Mouse (Mus musculus): Measurements from ENCODE around the gene Il18. TPM values are rescaled to one million over a fixed set of nuclear protein-coding genes. Genes with fewer than 3 reads are reported as not detected.
A peak's percentile ranks its signal among the peaks of the same experiment; 100 is the strongest.
"Not testable (repeated sequence)": the region's sequence is repeated elsewhere in the genome, so short reads cannot be mapped to it uniquely, and the experiment has no call there.

Gene Il18
- polyA plus RNA-seq, 1 experiment from 2014 or later = 17.2 TPM

DNA sequence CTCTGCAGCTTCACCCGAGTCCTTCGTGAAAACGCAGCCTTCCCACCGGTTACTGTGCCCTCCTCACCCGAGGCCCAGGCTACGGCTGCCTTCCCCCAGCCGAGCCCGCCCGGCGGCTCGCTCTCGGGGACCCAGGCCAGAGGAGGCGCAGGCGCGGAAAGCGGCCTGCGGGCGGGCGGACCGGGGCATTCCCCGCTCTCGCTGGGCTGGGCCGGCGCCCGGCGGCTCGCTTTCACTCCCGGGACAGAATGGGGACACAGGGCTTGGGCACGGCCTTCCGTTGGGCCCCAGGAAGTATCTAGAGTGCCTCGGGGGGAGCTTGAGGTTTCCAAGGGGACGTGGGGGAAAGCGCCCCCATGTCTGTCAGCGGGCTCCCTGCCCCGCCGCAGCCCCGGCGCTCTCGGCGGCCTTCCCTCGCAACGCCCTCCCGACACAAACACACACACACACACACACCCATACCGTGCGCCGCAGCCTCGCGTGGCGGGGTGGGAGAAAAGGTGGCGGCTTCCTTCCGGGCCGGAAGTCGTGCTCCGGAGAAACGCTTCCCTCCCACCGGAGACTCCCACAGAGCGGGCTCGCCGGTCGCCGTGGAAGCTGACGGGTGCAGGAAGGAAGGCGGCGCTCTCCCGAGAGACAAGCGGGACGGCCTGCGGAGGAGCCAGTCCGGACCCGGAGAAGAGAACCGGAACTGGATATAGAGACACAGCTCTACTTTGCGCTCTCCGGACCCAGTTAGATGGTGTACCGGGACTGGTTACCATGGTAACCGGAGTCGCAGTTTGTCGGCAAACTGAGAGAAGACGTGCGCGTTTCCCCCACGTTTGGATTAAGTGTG lies 62.4 kb downstream of the Il18 start, which contains the start of the genes Pih1d2 and Nkapd1:
Gene Pih1d2 (plus strand): TSS at position 556 of the 838 bp plus-strand sequence.
Gene Nkapd1 (minus strand): TSS at position 699 of the 838 bp plus-strand sequence.
- Histone ChIP-seq H3K4me2 (peak within 1 kb of the TSS; percentile 87), H3K27ac (replicated peaks) (peak within 1 kb of the TSS; percentile 94), H3K4me3 (peak within 1 kb of the TSS; percentile 100), H3K9me3 (no peaks in the 10 kb centered on the region), H3K36me3 (peaks cover 33% of the 10 kb centered on the region), H3K9ac (peak within 1 kb of the TSS; percentile 97), H3K4me1 (replicated peaks) (peaks cover 30% of the 10 kb centered on the region), H3K27me3 (no peaks in the 10 kb centered on the region)
- under 1% methylated on average over 73 of the region's 81 CpGs for WGBS
- peak; percentile 96 for ATAC-seq (ENCODE audit: low FRiP score, low read depth)

DNA sequence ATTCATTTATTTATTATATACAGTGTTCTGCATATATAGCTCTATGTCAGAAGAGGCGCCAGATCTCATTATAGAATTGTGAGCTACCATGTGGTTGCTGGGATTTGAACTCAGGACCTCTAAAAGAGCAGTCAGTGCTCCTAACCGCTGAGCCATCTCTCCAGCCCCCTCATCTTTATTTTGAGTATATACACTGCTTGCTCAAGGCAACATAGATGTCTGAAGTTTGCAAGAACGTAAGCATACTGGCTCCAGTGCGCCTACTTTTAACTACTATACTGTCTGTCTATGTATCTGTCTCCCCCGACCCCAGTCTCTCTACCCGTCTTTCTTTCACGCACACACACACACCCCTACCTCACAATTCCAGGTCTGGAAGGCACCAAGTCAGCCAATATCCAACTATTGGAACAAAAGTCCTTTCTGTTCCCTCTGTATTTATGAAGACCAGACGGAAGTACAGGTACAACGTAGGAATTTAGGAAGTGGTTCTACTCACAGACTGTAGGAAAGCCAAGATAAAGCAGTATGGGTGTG lies 63.2 kb downstream of the Il18 start:
- peak overlapping the region; percentile 100 for H3K4me3 ChIP-seq
- no peak; the same call in 1 of the 2 replicates for ATAC-seq (ENCODE audit: low FRiP score, low read depth)

DNA sequence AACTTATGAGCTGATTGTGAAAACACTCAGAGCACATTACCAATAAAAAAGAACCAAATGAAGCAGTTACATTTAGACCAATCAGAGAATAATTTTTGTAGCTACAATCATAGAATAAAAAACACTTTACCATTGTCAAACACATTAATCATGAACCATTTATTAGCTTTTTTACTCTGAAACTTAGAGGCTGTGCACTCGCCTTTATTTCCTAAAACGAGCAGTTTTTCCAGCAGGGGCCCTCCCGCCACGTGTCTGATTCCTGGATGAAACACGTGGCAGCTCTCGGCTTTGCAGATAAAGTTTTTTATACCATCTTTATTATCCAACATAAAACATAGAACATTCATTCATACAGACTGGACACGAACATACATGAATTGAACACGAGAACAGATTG lies 76.3 kb downstream of the Il18 start:
- ATAC-seq (ENCODE audit: low FRiP score, low read depth); H3K4me1 ChIP-seq (replicated peaks); H3K9me3 ChIP-seq; H3K9ac ChIP-seq; H3K4me2 ChIP-seq; H3K4me3 ChIP-seq; H3K27me3 ChIP-seq; H3K27ac ChIP-seq (replicated peaks): not testable (repeated sequence)
- 90% methylated on average over 6 of the region's 8 CpGs for WGBS
- H3K36me3 ChIP-seq = peaks cover 23% of the 10 kb centered on the region

More for the DNA sequence above, 63.2 kb downstream of the Il18 start:
- WGBS = 63% methylated on average over 9 of the region's 9 CpGs
- no peak overlapping the region for H3K27ac ChIP-seq (replicated peaks)
- H3K9ac ChIP-seq = no peak overlapping the region
- H3K36me3 ChIP-seq = peaks cover 24% of the 10 kb centered on the region
- peak overlapping the region; percentile 87 for H3K4me2 ChIP-seq
- H3K9me3 ChIP-seq = no peaks in the 10 kb centered on the region
- no peaks in the 10 kb centered on the region for H3K27me3 ChIP-seq
- peaks cover 30% of the 10 kb centered on the region for H3K4me1 ChIP-seq (replicated peaks)

Other genes starting within 250 kb of the Il18 start
- gene Rpl10-ps3, start 209.9 kb upstream of the Il18 start, polyA plus RNA-seq (2015; fragmentation: Nextera tagmentation; extraction: Ambion mirVana) = 121 and 140 TPM in 2 replicates
- 0.51 and 0.52 TPM in 2 replicates for gene Plet1, start 60.3 kb upstream of the Il18 start, polyA plus RNA-seq (2015; fragmentation: Nextera tagmentation; extraction: Ambion mirVana)
- 108 TPM in 2 replicates for gene Pts, start 26.1 kb upstream of the Il18 start, polyA plus RNA-seq (2015; fragmentation: Nextera tagmentation; extraction: Ambion mirVana)
- 0.47 and 0.60 TPM in 2 replicates for gene Bco2, start 354 bp downstream of the Il18 start, polyA plus RNA-seq (2015; fragmentation: Nextera tagmentation; extraction: Ambion mirVana)
- 0.17 TPM in 1 of 2 replicates, not detected in the other for gene Tex12, start 6.5 kb downstream of the Il18 start, polyA plus RNA-seq (2015; fragmentation: Nextera tagmentation; extraction: Ambion mirVana)
- gene Sdhd, start 49.0 kb downstream of the Il18 start, polyA plus RNA-seq (2015; fragmentation: Nextera tagmentation; extraction: Ambion mirVana) = 263 and 265 TPM in 2 replicates
- 341 and 392 TPM in 2 replicates for gene Timm8b, start 49.1 kb downstream of the Il18 start, polyA plus RNA-seq (2015; fragmentation: Nextera tagmentation; extraction: Ambion mirVana)
- 5.1 and 6.5 TPM in 2 replicates for gene Pih1d2, start 62.5 kb downstream of the Il18 start, polyA plus RNA-seq (2015; fragmentation: Nextera tagmentation; extraction: Ambion mirVana)
- 17.9 and 18.4 TPM in 2 replicates for gene Nkapd1, start 62.6 kb downstream of the Il18 start, polyA plus RNA-seq (2015; fragmentation: Nextera tagmentation; extraction: Ambion mirVana)
- 51.7 and 52.4 TPM in 2 replicates for gene Dlat, start 105.0 kb downstream of the Il18 start, polyA plus RNA-seq (2015; fragmentation: Nextera tagmentation; extraction: Ambion mirVana)
- 31.3 and 31.7 TPM in 2 replicates for gene Dixdc1, start 184.7 kb downstream of the Il18 start, polyA plus RNA-seq (2015; fragmentation: Nextera tagmentation; extraction: Ambion mirVana)
- 1.7 and 2.0 TPM in 2 replicates for gene 2310030G06Rik, start 191.7 kb downstream of the Il18 start, polyA plus RNA-seq (2015; fragmentation: Nextera tagmentation; extraction: Ambion mirVana)
- gene Cryab, start 196.5 kb downstream of the Il18 start, polyA plus RNA-seq (2015; fragmentation: Nextera tagmentation; extraction: Ambion mirVana) = 13.3 and 15.4 TPM in 2 replicates
- gene Hspb2, start 197.5 kb downstream of the Il18 start, polyA plus RNA-seq (2015; fragmentation: Nextera tagmentation; extraction: Ambion mirVana) = 1.6 and 1.8 TPM in 2 replicates
- gene Fdxacb1, start 213.4 kb downstream of the Il18 start, polyA plus RNA-seq (2015; fragmentation: Nextera tagmentation; extraction: Ambion mirVana) = 11.1 and 11.3 TPM in 2 replicates
- 60.5 and 60.6 TPM in 2 replicates for gene Alg9, start 220.2 kb downstream of the Il18 start, polyA plus RNA-seq (2015; fragmentation: Nextera tagmentation; extraction: Ambion mirVana)
- 55.0 and 55.3 TPM in 2 replicates for gene 1110032A03Rik, start 220.7 kb downstream of the Il18 start, polyA plus RNA-seq (2015; fragmentation: Nextera tagmentation; extraction: Ambion mirVana)